Mouse (Mus musculus): ENCODE data around the gene Olfr118.

DNA sequence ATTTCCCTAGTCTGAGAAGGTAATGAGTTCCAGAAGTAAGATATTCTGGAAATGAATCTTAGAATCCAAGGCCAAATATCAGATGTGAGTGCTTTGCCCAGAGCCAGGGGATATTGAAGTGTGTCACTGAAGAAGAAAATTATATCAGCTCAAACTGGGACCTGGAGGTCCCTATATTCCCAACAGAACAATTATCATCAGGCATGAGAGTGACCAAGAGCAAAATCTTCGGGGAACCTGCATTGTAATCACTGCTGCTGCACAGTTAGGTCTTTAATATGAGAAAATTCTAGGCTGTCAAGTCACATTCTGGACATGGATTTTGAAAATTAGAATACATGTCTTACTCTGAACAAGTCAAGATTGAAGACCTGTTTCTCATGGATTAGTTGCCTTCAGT, 3.1 kb upstream of the Olfr118 start, which contains the start of gene Olfr117:
- TF ChIP-seq POLR2A (IDR thresholded peaks at IDR 0.05; ENCODE audit: low read depth, low read length) (no peak), CTCF (IDR thresholded peaks at IDR 0.05; ENCODE audit: extremely low read depth, insufficient read depth, insufficient read length, insufficient replicate concordance) (no peak)
